Mouse (Mus musculus): ENCODE data around the gene Cpsf4.
"Not testable (repeated sequence)": the region's sequence is repeated elsewhere in the genome, so short reads cannot be mapped to it uniquely, and the experiment has no call there.

The Cpsf4 gene
- long read RNA-seq, experiment 1, partial matches to known transcripts: 0 of 1 reads
- long read RNA-seq, experiment 1, other reads (novel, unspliced or antisense): 0 of 1 reads
- long read RNA-seq, experiment 2, partial matches to known transcripts: 0 of 1 reads
- long read RNA-seq, experiment 2, other reads (novel, unspliced or antisense): 0 of 1 reads

DNA sequence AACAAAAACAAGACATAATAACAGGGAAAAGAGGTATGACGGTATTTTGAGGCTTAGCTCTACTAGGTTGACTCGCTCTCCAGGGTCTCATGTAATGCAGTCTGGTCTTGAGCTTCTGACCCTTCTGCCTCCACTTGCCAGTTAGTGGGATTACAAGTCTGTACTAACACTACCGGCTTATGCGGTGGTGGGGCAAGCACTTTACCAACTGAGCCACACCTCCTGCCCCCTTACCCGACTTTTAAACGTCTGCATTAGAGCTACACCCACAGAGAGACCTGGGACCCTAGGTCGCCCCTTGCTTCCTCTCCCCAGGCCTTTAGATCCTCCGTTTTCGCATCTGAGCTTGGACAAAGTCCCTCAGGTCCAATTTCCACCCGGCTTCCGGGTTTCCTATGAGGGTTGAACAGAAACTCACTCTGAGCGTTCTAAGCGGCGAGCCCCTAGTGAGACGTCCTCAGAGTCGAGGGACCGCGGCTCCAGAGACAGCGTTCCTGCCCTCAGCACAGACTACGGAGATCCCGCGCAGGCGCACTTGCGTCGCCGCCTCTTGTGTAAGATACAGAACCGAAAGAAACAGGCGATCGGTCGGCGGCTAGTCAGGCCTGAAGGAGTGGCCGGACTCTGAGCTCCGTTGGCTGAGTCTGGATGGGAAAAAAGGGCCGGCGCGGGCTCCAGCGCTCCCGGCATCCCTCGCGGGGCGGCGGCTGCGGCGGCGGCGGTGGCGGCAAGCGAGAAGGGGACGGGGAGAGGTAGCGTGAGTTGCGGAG is at the start of gene Cpsf4, which contains the start of gene Ptcd1:
Cpsf4 (plus strand) TSS at position 678 of the 770 bp plus-strand sequence.
Ptcd1 (minus strand) TSS at position 573 of the 770 bp plus-strand sequence.
- intact Hi-C loops (cut with DNase I): no loop called here

GRCm38 (mm10) chr5:145118005-145118404 is 49.0 kb upstream of the Cpsf4 start:
- intact Hi-C loops (cut with DNase I): no loop called here

DNA sequence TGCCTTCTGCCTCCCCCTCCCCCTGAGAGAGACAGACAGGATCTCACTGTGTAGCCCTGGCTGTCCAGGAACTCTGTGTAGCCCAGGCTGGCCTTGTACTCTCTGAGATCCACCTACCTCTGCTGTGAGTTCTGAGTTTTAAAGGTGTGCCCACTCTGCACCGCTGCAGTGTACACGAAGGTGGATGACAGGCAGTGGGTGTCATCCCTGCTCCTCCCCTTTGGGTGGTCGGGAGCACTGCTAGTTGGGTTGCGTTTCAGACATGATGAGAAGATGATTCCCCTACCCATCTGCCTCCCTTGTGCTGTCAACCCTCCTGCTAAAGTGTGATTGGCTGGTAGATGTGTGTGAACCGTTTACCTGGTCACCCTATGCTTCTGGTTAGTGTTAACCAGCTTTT is 48.6 kb upstream of the Cpsf4 start:
- intact Hi-C loops (cut with DNase I): no loop called here

DNA sequence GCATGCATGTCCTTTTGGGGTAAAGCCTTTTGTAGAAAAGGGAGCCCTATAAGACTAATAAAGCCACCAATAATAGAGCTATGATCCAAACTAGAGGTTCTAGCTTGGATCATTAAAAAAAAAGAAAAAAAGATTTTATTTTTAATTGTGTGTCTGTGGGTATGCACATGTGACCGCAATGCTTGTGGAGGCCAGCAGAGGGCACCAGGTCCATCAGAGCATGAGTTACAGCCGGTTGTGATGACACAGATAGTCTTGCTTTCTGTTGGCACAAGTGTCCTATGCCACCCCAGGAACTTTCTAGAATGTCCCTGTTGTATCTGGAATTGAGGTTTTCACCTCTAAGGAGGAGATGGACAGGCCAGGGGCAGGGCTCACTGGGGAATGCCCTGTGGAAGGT is 47.6 kb upstream of the Cpsf4 start:
- intact Hi-C loops (cut with DNase I): no loop called here

- intact Hi-C loops (cut with DNase I): no loop called here
Measured at GRCm38 (mm10) chr5:145120921-145121320, 46.1 kb upstream of the Cpsf4 start.

GRCm38 (mm10) chr5:145123396-145123795 is 43.6 kb upstream of the Cpsf4 start:
- intact Hi-C loops (cut with DNase I): no loop called here

GRCm38 (mm10) chr5:145126580-145126979 is 40.4 kb upstream of the Cpsf4 start:
- intact Hi-C loops (cut with DNase I): no loop called here

DNA sequence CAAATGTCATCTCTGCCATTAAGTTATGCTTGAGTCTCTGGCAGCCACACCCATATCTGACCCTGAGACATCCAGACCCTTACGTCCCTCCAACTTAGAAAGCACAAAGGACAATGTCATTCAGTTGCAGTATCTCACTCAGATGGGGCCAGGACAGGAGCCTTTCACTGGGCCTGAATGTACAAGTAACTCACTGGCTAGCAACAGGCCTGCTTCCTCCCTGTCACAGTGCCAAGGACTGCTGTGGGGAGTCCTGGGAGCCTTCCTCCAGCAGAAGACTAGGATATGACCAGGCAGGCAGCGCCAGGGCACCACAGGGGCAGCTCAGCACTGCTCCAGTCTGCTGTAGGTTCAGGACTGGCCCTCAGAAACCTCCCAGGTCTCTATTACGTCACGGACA is 37.9 kb upstream of the Cpsf4 start:
- intact Hi-C loops (cut with DNase I): no loop called here

DNA sequence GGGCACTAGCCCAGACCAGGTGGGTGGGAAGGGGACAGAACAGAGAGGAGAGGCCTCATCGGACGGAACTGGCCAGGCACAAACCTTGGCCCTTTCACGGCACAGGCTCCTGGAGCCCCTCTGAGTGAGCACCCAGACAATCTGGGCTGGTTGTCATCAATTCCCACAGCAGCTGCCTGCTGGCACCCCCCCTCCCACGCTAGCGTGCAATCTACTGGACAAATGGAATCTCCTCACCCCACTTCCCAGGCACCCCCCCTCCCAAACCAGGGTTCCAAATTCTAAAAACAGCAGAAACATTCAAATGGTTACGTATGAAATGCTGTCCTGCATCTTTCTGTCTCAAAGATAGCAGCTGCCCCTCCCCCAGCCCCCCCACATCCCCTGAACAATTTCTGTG is 37.2 kb upstream of the Cpsf4 start:
- intact Hi-C loops (cut with DNase I): not testable (repeated sequence)

GRCm38 (mm10) chr5:145130191-145130590 is 36.8 kb upstream of the Cpsf4 start:
- intact Hi-C loops (cut with DNase I): no loop called here

DNA sequence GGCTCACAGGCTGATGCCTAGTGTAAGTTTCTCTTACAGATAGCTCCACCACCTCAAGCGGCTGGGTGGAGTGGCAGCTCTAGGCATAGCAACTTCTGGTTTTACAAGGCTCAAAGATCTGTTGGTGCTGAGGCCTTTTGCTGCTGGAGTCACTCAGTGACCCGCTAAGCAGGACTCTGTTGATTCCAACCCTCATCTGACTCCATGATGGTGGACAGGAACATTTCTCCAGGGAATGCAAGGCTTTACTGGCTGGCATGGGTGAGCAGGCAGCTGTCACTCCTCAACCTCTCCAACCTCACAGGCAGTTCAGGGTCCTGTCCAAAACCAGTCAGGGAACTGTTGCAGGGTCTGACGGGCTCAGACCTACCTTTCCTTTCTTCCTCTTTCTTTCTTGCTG is 36.0 kb upstream of the Cpsf4 start:
- intact Hi-C loops (cut with DNase I): no loop called here

DNA sequence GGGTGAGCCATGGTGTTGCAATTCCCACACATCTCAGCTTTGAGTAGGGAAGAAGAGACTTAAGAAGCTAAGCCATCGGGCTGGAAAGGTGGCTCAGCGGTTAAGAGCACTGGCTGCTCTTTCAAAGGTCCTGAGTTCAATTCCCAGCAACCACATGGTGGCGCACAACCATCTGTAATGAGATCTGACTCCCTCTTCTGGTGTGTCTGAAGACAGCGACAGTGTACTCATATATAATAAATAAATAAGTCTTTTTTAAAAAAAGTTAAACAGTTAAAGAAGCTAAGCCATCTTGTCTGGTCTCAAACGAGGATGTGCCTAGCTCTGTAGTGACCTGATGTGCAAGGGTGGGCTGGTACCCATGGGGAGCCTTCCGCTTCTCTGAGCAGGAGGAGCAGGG is 33.7 kb upstream of the Cpsf4 start:
- intact Hi-C loops (cut with DNase I): not testable (repeated sequence)

DNA sequence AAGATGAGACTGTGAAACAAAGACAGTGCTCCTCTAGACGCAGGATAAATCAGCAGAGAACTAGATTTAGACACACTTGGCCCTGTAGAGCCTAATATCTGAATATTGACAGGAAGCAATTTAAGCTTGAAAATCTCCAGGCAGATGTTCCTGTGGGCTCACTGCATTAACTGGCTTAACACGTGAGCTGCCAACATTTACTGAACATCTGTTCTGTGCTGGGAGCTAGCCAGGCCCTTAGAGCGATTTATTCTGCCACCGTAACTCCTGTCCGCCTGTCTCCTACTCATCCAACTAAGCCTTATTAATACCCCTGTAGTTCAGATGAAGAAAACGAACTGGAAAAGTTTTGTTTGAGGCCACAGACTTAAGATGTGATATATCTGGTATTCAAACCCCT is 28.2 kb upstream of the Cpsf4 start:
- intact Hi-C loops (cut with DNase I): no loop called here

DNA sequence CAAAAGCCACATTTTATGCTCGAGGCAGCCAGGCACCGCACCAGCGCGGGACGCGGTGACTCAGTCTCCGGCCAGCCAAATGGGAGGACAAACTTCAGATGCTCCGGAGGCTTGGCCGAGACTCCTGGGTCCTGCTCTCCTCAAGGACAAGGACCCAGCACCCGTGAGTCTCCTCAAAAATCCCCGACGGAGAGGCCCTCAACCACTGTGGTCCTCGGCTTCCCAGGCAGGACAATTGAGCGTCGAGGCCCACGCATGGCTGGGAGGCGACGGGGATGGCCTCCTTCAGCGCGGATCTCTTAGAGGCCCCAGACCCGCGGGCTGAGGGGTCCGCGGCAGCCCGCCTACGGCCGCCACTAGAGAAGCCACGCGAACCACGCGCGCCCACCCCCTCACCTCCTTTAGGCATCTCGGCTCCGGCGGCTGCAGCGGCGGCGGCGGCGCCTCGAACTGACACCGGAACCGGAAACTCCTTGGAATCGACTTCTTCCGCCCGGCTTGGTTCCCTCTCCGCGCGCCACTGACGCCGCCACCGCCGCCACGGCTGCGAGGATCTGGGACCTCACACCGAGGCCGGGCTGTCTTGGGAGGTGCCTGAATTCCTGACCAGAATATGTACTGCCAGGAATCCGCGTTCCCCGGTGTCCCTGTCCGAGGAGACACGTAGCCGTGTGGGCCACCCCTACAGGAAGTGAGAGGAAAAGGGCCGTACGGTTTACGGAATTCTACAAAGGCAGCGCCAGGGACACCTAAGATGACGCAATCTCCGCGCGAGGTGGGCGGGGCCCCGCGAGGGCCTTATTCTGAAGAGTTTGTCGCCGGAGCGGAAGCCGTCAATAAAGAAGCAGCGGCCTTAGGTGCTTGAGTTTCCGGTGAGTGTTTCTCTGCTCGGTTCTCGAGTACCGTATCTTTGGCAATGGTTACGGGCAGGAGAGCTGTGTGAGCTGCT is 27.2 kb upstream of the Cpsf4 start, which contains the start of the genes Pdap1 and Bud31:
Pdap1 (minus strand) TSS at position 668 of the 949 bp plus-strand sequence.
Bud31 (plus strand) TSS at position 792 of the 949 bp plus-strand sequence.
- intact Hi-C loops (cut with DNase I): no loop called here

- intact Hi-C loops (cut with DNase I): no loop called here
Measured at GRCm38 (mm10) chr5:145140611-145141010, 26.4 kb upstream of the Cpsf4 start.

DNA sequence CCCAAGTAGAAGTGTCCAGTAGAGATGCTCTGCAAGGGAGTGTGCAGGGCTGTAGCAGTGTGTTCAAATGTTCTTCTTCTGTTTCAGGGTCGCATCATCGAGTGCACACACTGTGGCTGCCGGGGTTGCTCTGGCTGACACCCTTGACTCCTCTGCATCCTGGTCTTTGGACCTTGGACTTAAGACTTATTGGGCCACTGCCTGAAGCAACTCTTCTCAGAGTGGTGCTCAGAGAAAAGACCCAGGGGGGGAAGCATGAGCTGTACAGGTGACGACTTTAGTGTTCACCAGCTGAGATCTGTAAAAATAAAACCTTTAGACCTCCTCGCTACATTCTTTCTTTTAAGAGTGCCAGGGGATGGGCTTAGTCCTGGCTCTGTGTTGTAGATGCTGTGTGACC is 19.3 kb upstream of the Cpsf4 start:
- intact Hi-C loops (cut with DNase I): no loop called here

GRCm38 (mm10) chr5:145149294-145149693 is 17.7 kb upstream of the Cpsf4 start:
- intact Hi-C loops (cut with DNase I): no loop called here

DNA sequence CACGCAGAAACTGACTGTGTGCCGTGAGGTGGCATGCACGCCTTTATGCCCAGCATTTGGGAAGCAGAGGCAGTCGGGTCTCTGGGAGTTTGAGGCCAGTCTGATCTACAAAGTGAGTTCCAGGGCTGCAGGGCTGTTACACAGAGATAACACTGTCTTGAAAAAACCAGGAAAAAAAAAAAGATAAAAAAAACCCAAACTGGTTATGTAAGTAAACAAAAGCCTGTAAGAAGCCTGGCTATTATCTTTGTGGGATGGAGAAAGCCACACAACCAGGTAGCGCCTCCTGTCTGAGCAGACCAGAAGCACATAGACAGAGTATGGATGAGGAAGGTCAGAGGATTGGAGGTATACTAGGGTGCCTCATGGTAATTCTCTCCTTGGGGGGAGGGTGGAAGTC is 14.3 kb upstream of the Cpsf4 start:
- intact Hi-C loops (cut with DNase I): no loop called here

- intact Hi-C loops (cut with DNase I): no loop called here
Measured at GRCm38 (mm10) chr5:145161361-145161760, 5.7 kb upstream of the Cpsf4 start.

GRCm38 (mm10) chr5:145164710-145165109 is 2.3 kb upstream of the Cpsf4 start:
- intact Hi-C loops (cut with DNase I): no loop called here

- intact Hi-C loops (cut with DNase I): no loop called here
Measured at GRCm38 (mm10) chr5:145165184-145165583, 1.8 kb upstream of the Cpsf4 start.

GRCm38 (mm10) chr5:145167306-145167661 is 271 bp downstream of the Cpsf4 start:
- intact Hi-C loops (cut with DNase I): no loop called here
